Mouse (Mus musculus) spleen, postnatal 10 days (tissue): ENCODE measurements around the gene Olfr12.

Experiments used
- DNase-seq, 2 experiments: peaks; one replicate each; pipeline ENCODE4 v3.0.0; 2021 to 2022; ENCODE audit warnings: low spot score in 2 of 2

The Olfr12 gene

DNA sequence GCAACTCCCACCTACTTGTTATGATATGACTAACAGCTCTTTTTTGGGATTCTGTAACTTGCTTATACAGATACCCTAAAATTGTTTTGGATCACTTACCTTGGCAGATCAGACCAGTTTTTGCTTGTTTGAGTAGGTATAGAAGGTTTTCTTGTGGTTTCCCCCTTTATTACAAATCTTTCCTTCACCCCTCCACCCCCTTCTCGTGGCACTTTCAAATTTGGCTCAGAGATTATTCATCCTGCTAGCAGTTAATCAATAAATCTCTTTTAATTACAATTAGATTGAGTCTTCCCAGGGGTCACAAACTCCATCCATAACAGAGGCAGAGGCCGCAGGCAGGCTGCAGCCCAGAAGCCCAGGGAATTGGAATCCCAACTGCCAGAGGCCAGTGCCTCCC, at the start of gene Olfr12:
Gene Olfr12, plus strand, starts transcription at position 301 of the 400 bp plus-strand sequence.
- DNase-seq, result no peak

DNA sequence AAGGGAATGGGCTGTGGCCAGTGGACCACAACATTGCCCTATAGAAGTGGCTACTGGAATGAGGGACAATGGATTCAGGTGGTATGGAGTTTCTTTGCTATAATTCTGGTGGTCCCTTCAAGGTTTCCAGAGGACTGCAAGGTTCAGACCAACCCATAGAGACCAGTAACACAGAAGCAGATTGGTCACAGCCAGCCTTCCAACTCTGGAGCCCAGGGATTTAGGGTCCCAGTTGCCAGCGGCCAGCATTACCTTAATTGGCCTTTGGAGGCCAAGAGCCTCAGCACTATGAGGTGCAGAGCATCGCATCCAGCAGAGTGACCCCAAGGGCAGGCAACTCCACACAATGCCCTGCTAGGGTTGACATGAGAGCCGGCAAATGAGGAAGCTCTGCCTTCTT, 46.6 kb upstream of the Olfr12 start, which contains the start of gene Olfr1413:
Gene Olfr1413, plus strand, starts transcription at position 301 of the 400 bp plus-strand sequence.
- DNase-seq, result no peak

DNA sequence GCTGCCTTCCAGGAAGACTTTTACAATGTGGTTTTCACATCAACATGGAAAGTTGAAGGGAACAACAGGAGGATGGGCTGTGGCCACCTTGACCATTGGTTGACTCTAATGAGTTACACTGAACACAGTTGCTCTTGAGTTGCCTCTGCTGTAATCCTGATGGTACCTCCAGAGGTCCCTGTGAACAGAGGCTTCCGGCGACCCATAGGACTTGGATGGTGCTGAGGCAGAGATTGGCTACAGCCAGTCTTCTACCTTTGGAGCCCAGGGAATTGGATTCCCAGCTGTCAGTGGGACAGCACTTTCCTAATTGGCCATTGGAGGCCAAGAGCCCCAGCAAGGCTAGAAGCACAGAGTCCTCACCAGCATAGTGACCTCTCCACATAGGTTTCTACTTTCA, 32.1 kb upstream of the Olfr12 start, which contains the start of gene Olfr1412:
Gene Olfr1412, plus strand, starts transcription at position 301 of the 400 bp plus-strand sequence.
- no peak for DNase-seq

DNA sequence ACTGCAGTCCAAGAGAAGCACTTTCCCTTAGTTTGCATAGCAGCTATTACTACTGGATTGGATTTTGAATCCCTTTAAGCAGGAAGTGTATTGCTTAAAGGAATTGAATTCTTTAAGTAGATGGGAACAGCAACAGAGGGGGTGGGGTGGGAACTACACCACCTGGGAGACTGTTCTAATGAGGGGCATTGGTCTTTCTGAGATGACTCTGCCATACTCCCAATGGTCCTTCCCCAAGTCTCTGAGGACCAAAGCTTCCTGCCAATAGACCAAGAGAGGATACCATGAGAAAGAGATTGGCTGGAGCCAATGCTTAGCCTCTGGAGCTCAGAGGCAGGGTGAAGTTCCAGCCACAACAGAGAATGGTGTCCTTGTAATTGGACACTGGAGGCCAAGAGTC, 23.5 kb upstream of the Olfr12 start, which contains the start of gene Olfr1411:
Gene Olfr1411, plus strand, starts transcription at position 301 of the 400 bp plus-strand sequence.
- DNase-seq, result no peak

DNA sequence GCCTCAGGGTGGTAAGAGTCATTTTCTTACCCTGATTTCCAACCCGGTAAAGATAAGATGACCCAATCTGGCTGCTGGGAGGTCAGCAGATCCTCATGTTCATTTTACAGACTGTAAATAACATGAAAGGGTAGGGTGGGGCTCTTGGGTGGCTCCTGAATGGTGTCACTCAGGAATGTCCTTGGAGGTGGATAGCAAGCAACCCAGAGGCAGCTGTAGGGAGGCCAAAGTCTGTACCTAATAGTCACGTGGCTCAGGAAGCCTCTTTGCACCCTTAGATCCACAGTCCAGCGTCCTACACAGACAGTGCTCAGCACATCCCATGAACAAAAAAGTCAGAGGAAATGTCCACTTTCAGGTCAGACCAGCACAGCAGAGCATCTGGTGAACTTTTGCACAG, 21.6 kb upstream of the Olfr12 start:
- no peak for DNase-seq

DNA sequence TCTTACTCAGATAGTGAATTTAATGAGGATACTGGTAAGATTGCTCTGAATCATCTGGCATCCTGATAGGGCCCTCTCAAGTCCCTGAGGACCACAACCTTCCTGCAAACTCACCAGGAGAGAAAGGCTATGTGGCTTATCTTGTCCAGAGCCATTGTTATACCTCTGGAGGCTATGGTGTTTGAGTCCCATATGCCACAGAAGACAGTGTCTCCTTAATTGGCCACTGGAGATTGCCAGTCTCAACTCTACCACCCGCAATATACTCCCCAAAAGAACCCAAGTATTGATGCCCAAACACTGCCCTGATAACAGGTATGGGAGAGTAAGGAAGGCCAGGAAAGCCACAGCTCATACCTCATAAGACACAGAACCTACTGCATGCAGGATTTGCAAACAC, 12.1 kb upstream of the Olfr12 start, which contains the start of gene Olfr1410:
Gene Olfr1410, plus strand, starts transcription at position 301 of the 400 bp plus-strand sequence.
- no peak for DNase-seq

DNA sequence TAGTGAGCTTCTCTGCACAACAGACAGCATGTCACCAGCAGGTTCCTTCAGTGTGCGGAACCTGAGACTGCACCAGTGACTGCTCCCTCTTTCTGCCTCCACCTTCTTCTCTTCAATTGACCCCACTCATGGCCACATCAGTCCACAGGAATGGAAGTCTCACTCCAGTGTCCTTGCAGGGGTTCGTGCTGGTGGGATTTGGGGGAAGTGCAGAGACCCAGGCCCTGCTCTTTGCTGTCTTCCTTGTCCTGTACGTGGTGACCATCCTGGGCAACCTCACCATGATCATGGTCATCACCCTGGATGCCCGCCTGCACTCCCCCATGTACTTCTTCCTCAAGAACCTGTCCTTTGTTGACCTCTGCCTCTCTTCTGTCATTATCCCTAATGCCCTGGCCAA, 9.9 kb upstream of the Olfr12 start:
- DNase-seq, result no peak

DNA sequence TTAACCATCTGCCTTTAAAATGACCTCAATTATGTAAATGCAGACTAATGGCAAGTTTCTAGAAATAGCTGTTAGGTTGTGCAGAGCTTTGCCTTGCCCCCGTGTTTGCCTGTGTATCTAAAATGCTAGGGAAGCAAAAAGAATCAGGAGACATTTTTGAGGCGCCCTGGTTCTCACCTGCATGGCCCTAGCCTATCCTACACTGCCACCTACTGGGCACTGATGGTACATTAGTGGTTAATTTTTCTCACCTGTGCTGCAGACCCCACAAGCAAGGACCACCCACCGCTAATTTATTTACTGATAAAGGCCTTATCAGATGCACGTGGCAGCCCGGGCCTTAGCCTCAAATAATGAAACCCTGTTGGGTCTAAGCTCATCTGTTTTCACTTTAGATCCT, 6.6 kb upstream of the Olfr12 start:
- peak; percentile 23 to 63 for DNase-seq

DNA sequence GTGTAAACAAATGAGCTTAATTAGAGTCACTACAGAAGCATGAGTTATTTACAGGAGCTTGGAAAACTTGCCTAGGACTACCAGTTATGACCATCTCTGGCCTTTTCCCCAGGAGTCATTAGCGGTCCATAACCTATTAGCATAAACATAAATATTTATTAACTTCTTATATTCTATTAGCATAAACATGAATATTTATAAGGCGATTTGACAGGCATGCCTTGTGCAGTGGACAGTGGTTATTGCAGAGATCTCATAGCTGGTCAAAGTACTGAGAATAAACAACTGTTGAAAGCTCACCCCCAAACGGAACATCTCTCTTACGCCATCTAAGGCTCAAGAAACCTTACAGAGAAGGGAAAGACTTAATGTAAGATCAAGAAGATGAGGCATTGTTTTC, 4.4 kb upstream of the Olfr12 start:
- DNase-seq, result no peak

DNA sequence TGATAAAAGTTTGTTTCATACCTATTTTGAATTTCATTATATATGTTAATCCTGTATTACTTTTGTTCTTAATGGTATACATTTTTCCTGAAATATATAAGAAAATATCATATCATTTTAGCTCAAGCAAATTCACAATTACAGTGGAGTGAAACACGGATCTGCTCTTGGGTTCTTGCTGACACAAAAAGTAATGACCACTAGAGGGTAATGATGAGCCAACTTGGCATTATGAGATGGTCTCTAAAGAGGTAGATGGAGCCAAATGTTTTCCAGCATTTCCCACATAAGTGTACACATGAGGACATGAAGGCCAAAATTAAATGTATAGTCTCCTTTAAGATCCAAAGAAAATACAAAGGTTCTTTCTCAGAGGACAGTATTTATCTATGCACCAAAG, 3.1 kb upstream of the Olfr12 start:
- DNase-seq, result no peak

DNA sequence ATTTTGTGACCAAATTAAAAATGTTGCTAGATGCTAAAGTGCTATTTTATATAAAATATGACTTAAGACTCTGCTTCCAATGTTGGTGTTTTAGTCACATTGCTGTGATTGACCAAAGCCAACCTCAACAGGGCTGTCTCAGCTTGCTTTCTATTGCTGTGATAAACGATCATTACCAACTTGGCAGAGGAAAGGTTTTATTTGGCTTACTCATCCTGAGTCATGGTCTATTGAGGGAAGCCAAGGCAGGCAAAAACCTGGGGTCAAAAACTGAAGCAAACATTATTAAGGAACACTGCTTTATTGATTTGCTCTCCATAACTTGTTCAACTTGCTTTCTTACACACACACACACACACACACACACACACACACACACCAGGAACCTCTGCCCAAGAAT, 1.5 kb upstream of the Olfr12 start:
- no peak for DNase-seq

DNA sequence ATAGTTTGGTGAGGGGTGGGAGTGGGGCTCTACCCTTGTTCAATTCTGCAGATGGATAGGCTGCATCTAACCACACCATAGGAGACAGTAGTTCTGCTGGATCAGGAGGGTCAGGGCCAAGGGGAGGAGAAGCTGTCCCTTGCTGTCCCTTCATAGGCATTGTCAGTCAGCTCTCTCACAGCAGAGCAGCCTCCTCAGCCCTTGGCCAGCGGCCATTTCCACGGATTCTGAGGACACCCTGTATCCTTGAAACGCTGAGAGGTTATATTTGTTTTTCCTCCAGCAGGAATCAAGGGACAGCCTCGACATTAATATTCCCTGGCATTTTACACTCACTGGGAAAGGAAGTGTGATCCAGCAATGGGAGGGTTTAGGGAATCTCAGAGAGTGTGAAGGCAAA, 772 bp downstream of the Olfr12 start:
- DNase-seq, result no peak

DNA sequence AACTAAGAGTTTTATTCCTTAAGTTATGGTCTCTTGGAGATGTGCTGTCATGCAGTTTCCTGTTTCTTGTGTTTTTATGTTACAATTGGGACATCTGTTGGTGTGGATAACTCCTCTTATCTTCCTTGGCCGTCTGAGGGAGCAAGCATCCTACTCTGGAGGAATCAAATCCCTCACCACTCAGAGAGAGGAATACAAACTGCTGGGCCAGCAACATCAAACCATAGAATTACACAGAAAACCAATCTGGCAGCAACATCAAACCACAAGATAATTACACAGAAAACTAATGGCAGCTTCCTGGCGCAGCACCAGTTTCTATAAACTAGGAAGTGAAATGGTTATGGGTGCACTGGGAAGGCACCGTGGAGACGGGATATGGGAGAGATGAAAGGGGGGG, 10.6 kb downstream of the Olfr12 start:
- no peak for DNase-seq

DNA sequence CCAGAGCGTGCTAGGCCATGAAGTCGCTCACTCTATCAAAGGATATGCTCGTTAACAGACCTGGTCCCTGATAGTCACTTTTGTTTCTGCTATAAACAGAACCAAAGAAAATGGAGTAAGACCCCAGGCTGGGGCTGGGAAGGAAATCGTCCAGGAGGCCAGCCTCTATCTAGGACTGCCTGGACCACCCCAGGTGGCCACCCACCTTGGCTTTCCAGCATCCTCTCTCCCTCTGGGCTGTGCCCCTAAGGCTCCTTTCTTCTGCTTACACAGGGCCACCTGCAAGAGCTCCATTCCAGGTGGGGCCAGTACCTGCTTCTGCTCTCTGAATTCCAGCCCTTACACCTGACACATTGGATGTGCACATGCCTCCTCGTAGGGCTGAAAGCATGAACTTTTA, 14.6 kb downstream of the Olfr12 start:
- peak in 1 of 2 experiments; percentile 1 for DNase-seq

DNA sequence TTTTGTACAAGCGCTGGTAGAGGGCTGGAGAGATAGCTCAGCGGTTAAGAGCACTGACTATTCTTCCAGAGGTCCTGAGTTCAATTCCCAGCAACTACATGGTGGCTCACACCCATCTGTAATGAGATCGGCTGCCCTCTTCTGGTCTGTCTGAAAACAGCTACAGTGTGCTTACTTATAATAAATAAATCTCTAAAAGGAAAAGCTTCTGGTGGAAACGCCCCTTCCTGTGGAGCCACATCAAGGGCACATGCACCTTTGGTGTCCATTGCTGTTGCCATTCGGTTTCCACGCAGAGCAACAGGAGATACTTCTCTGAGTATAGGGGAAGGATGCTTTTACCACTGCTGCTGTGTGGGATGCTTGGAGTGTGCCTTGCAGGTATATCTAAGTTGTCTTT, 15.4 kb downstream of the Olfr12 start:
- DNase-seq, result peak in 1 of 2 experiments; percentile 16

DNA sequence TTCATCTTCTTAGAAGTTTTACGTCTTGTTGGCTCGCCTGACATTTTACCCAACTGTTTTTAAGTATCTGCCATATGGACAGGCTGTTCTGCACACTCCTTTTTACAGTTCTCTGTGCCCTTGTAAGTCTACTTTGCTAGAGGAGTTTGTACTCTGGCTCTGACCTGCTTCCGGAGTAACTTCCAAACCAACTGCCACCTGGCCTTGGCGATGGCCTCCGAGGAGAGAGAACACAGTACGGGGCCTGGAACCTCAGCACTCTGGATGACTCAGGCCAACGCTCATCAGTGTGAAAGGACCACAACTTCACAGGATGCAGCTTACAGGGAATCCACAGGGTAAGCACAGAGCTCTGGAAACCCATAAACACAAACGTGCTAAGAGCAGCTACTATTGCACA, 16.1 kb downstream of the Olfr12 start:
- DNase-seq, result no peak

DNA sequence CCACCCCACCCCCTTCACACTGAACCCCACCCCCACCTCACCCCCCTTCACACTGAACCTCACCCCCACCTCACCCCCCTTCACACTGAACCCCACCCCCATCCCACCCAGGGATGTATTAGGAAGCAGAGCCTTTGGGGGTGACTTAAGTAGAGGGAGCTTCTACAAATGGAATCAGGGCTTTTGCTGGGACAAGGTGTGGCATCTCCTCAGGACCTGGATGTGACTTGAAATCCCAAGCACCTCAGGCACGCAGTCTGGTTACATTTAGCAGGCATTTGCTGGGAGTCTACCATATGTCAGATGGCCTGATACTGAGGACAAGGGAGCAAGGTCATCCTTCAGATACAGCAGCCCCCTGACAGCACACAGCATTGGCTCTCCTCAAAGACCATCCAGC, 17.0 kb downstream of the Olfr12 start:
- no peak for DNase-seq

DNA sequence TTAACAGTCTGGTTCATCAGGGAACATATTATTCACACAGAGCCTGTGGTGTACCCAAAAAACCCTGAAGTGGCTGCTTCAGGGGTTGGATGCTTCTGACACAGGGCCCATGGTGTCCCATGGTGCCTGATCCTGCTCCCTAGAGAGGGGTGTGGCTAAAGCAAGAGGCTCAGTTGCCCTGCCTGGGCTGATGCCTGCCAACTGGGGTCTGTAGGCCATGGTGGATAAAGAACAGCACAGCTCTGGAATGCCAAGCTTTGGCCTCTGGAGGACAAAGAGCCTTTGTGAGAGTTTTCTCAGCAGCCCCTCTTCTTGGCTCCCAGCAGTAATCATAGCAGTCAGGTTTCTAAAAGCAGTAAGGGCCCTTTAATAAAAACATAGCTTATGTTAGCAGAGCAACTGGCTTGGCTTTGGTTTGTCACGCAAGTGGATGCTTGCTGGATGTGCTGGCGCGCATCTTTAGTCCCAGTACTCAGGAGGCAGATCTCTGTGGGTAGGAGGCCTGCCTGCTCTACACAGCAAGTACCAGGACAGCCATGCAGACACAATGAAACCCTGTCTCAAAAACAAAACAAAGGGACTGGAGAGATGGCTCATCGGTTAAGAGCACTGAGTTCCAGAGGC, 17.5 kb downstream of the Olfr12 start:
- DNase-seq, result no peak

DNA sequence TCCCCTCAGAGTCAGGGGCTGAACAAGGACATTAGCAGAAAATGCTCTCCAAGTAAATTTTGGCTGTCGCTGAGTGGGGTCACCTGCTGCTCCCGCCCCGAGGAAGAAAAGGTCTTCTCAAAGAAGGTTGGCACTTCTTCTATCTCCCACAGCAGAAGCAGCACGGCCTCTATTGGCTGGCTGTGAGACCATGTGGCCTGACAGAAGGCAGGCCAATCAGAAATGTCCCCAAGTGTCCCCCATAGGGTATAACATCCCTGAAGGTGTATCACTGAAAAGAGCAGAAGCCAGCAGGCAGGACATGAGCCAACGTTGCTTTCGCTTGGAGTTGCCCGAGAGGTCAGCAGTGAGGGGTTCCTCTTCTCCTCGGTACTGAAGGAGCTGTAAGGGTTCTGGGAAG, 18.4 kb downstream of the Olfr12 start:
- no peak for DNase-seq

DNA sequence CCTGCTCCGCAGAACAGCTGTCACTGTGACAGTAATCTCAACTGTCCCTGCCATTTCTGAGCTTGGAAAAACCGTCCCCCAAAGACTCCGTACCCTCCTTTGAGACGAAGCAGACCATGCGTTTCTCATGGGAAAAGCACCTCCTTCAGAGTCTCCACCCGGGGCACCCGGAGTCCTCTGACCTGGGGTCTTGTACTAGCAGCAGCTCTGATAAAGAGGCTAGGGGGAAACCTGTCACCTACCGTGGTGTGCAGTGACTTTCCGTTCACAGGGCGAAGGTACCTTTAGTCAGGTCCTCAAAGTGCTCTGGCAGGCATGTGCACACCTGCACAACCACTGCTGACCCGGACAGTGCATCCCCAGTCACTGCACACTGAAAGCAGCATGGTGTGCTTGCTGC, 19.1 kb downstream of the Olfr12 start:
- DNase-seq, result no peak

DNA sequence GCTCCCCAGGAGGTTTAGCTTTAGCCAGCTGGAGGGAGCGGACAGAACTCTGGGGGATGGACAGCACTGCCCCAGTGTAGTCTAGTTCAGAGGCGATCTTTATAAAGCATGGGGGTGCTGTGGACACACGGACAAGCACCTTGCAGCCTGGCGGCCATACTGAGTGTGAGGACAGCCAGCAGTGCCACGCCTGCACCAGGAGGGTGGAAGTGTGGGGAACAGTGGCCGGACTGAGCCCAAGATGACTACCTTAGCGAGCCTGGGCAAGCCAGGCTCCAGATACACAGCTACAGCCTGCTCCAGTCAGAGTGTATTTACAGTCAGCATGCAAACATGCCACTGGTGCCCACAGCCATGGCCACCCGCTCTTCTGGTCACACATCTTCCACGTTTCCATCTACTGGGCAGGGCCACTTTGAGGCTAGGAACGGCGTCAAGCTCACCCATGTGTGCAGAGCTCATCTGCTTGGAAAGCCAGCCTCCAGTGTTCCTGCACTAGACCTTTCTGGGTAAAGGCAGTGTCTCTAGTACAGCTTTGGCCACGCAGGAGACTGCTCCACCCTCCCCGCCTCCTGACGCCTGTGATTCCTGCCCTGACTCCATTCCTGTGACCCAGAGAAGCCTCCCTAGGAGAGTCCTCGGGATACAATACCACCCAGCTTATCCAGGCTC, 20.0 kb downstream of the Olfr12 start:
- no peak for DNase-seq

DNA sequence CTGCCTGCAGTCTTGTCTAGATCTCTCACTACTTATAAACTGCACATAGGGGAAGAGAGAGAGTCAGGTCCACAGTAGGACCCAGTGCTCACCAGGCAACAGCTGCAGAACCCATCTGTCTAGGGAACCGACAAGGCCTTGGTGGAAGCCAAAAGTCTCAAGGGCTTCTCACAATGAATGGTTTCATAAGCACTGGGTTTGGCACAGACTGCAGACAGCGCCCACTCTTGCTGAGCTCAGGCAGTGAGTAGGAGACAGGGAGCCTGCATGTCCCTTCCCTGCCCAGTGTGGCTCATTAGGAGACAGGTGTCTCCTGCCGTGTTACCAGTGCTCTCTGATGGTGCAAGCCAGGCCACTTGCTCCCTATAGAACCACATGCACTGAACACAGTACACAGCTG, 20.6 kb downstream of the Olfr12 start:
- DNase-seq, result no peak

DNA sequence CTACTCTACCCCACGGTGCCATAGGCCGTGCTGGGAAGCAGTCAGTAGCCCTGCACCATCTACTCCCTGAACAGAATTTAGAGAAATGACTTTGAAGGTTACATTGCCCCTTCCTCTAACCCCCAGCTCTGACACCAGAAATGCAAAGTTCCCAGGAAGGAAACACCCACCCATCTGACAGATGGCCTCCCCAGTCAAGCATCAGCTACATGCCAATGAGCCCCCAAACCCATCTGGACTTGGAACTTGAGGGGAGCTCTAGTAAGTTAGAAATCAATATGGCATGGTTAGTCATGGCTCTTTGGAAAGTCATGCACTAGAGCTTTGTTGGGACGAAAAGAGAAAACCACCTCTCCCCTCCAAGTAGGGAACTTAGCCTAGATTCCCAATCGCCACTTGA, 21.1 kb downstream of the Olfr12 start:
- DNase-seq, result no peak
